Mouse (Mus musculus) lung, postnatal 0 days (tissue): ENCODE results near the gene Pjvk.

Experiments used
- CTCF ChIP-seq: IDR thresholded peaks from 2 replicates; pipeline ENCODE4 v1.5.1; 2016; ENCODE audit warnings: antibody characterized with exemption, mild to moderate bottlenecking
- EP300 ChIP-seq: IDR thresholded peaks from 2 replicates; pipeline ENCODE4 v1.6.1; 2016; ENCODE audit warnings: antibody characterized with exemption, mild to moderate bottlenecking, control low read depth

- TF ChIP-seq EP300 (no peak), CTCF (no peak)
Measured at GRCm38 (mm10) chr2:76705655-76706054, 57.4 kb downstream of the Pjvk start.
